Mouse (Mus musculus) stomach, embryonic 14.5 days (tissue): ENCODE measurements around the gene Pinlyp. TPM values are rescaled to one million over a fixed set of nuclear protein-coding genes. Genes with fewer than 3 reads are reported as not detected.
A peak's percentile ranks its signal among the peaks of the same experiment; 100 is the strongest.

Experiments used
- ATAC-seq: fragments of 200-750 bp; cut with Nextera tagmentation; 2 replicates; pipeline ENCODE4 v1.8.0; 2017; ENCODE audit warnings: low read depth, moderate TSS enrichment; ENCODE audit not compliant: insufficient number of reproducible peaks, insufficient read depth, low FRiP score
- H3K27ac ChIP-seq: fragments of 300-500 bp; sonication (generic); 2 replicates; pipeline ENCODE4 v1.5.1; 2014; ENCODE audit warnings: mild to moderate bottlenecking, low read length, moderate library complexity, mixed read lengths
- H3K27me3 ChIP-seq: fragments of 300-500 bp; sonication (generic); 2 replicates; pipeline ENCODE4 v1.6.1; 2014; ENCODE audit warnings: low read length, control low read depth, mixed read lengths; ENCODE audit not compliant: control insufficient read depth, insufficient read depth
- H3K36me3 ChIP-seq: fragments of 300-500 bp; sonication (generic); 2 replicates; pipeline ENCODE4 v1.6.1; 2014; ENCODE audit warnings: mild to moderate bottlenecking, control low read depth, low read length, moderate library complexity, mixed read lengths; ENCODE audit not compliant: control insufficient read depth, insufficient read depth
- H3K4me1 ChIP-seq: fragments of 300-500 bp; sonication (generic); 2 replicates; pipeline ENCODE4 v1.6.1; 2014; ENCODE audit warnings: low read length, control low read depth, mixed read lengths; ENCODE audit not compliant: control insufficient read depth, insufficient read depth
- H3K4me2 ChIP-seq: fragments of 300-500 bp; sonication (generic); replicated peaks from 2 replicates; pipeline ENCODE4 v1.6.1; 2014; ENCODE audit warnings: low read depth, low read length, control low read depth
- H3K4me3 ChIP-seq: fragments of 300-500 bp; sonication (generic); 2 replicates; pipeline ENCODE4 v1.5.1; 2014; ENCODE audit warnings: low read depth, low read length, control low read depth
- H3K9ac ChIP-seq: fragments of 300-500 bp; sonication (generic); replicated peaks from 2 replicates; pipeline ENCODE4 v1.6.1; 2014; ENCODE audit warnings: low read depth, mild to moderate bottlenecking, control low read depth, low read length, moderate library complexity, mixed read lengths
- H3K9me3 ChIP-seq: fragments of 300-500 bp; sonication (generic); 2 replicates; pipeline ENCODE4 v1.6.1; 2016; ENCODE audit warnings: low read depth, low read length, control low read depth; ENCODE audit not compliant: control insufficient read depth
- WGBS: fragments of 180-500 bp; shearing (Covaris S2); extraction: QIAGEN DNeasy Blood & Tissue Kit; methylation state at CpG from one replicate; pipeline ENCODE4 v1.1.7; 2014; 5-methylcytosine and 5-hydroxymethylcytosine counted together
- polyA plus RNA-seq: library from polyadenylated mRNA; unstranded; fragments of >200 nt; fragmentation: Nextera tagmentation; extraction: Ambion mirVana; gene quantifications from 2 replicates; pipeline ENCODE4 v1.2.1, GENCODE M21; 2014

Pinlyp gene
- polyA plus RNA-seq, 1 experiment from 2014 or later: 1.3 TPM

GRCm38 (mm10) chr7:24537081-24537480, 8.8 kb downstream of the Pinlyp start:
- Histone ChIP-seq H3K27me3 (no peaks in the 10 kb centered on the region), H3K27ac (no peak overlapping the region), H3K4me2 (no peak overlapping the region), H3K36me3 (peaks cover 21% of the 10 kb centered on the region), H3K4me3 (no peak overlapping the region), H3K4me1 (peaks cover 5% of the 10 kb centered on the region; the same call in 1 of the 2 replicates), H3K9me3 (no peaks in the 10 kb centered on the region), H3K9ac (no peak overlapping the region)
- no peak for ATAC-seq
- 79% methylated on average over 4 of the region's 4 CpGs for WGBS

GRCm38 (mm10) chr7:24534301-24534700, 11.6 kb downstream of the Pinlyp start:
- WGBS: 50% methylated on average over 19 of the region's 19 CpGs
- Histone ChIP-seq H3K4me1 (peaks cover 12% of the 10 kb centered on the region; the same call in 1 of the 2 replicates), H3K4me3 (no peak overlapping the region), H3K4me2 (no peak overlapping the region), H3K36me3 (peaks cover 21% of the 10 kb centered on the region), H3K27me3 (no peaks in the 10 kb centered on the region), H3K27ac (no peak overlapping the region), H3K9me3 (no peaks in the 10 kb centered on the region), H3K9ac (no peak overlapping the region)
- no peak for ATAC-seq

- Histone ChIP-seq H3K36me3 (peaks cover 21% of the 10 kb centered on the region), H3K9me3 (no peaks in the 10 kb centered on the region), H3K27me3 (no peaks in the 10 kb centered on the region), H3K4me2 (no peak overlapping the region), H3K27ac (no peak overlapping the region), H3K4me1 (peaks cover 12% of the 10 kb centered on the region; the same call in 1 of the 2 replicates), H3K9ac (no peak overlapping the region; the same call in 1 of the 2 replicates), H3K4me3 (no peak overlapping the region)
- WGBS: 42% methylated on average over 42 of the region's 42 CpGs
- no peak for ATAC-seq
Observed at GRCm38 (mm10) chr7:24533806-24534205, 12.1 kb downstream of the Pinlyp start.

DNA sequence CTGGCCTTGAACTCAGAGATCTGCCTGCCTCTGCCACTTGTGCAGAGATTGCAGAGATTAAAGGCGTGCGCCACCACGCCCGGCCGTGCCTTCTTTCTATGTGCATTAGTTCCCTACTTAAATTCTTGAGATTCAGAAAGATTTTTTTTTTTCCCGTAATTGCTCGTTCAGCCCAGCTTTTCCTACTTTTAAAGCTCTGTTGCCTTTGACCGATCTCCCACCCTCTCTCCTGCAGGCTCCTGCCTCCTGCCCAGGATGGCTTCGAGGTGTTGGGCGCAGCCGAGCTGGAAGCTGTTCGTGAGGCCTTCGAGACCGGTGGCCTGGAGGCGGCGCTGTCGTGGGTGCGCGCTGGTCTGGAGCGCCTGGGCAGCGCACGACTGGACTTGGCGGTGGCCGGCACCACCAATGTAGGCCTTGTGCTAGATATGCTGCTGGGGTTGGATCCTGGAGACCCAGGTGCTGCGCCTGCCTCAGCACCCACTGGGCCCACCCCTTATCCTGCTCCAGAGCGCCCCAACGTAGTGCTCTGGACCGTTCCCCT, 12.8 kb downstream of the Pinlyp start:
- Histone ChIP-seq H3K4me1 (peaks cover 12% of the 10 kb centered on the region; the same call in 1 of the 2 replicates), H3K27me3 (no peaks in the 10 kb centered on the region), H3K36me3 (peaks cover 21% of the 10 kb centered on the region), H3K9me3 (no peaks in the 10 kb centered on the region), H3K27ac (no peak overlapping the region), H3K4me2 (no peak overlapping the region), H3K4me3 (no peak overlapping the region), H3K9ac (no peak overlapping the region)
- WGBS: 79% methylated on average over 28 of the region's 28 CpGs
- no peak for ATAC-seq

DNA sequence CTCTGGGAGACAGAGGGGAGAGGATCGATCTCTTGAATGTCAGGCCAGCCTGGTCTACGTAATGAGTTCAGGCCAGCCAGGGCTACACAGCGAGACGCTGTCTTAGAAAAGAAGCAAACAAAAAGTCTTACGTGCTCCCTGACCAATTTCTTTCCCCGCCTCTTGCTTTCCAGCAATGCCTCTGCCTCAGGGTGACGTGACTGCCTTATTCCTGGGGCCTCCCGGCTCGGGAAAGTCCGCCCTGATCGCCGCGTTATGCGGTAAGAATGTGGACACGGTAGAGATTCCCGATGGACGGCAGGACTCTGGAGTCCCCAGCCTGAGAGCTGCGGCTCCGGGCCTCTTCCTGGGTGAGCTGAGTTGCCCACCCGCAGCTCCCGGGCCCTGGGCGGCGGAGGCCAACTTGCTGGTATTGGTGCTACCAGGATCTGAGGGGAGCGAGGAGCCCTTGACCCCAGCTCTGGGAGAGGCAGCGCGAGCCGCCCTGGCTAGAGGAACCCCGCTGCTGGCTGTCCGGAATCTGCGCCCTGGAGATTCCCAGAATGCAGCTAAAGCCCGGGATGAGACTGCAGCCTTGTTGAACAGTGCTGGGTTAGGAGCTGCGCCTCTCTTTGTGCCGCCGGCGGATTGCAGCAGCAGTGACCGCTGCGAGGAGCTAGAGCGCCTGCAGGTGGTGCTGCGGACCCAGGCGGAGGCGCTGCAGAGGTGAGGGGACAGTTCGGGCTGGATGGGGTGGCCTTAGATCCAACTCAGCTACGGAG, 14.5 kb downstream of the Pinlyp start:
- Histone ChIP-seq H3K4me1 (peaks cover 12% of the 10 kb centered on the region; the same call in 1 of the 2 replicates), H3K9me3 (no peaks in the 10 kb centered on the region), H3K9ac (peak overlapping the region; percentile 85), H3K27me3 (no peaks in the 10 kb centered on the region), H3K4me3 (peak overlapping the region; percentile 63), H3K36me3 (peaks cover 20% of the 10 kb centered on the region), H3K4me2 (peak overlapping the region; percentile 96), H3K27ac (peak overlapping the region; percentile 84)
- WGBS: 1% methylated on average over 43 of the region's 43 CpGs
- peak; percentile 64; the same call in 1 of the 2 replicates for ATAC-seq

DNA sequence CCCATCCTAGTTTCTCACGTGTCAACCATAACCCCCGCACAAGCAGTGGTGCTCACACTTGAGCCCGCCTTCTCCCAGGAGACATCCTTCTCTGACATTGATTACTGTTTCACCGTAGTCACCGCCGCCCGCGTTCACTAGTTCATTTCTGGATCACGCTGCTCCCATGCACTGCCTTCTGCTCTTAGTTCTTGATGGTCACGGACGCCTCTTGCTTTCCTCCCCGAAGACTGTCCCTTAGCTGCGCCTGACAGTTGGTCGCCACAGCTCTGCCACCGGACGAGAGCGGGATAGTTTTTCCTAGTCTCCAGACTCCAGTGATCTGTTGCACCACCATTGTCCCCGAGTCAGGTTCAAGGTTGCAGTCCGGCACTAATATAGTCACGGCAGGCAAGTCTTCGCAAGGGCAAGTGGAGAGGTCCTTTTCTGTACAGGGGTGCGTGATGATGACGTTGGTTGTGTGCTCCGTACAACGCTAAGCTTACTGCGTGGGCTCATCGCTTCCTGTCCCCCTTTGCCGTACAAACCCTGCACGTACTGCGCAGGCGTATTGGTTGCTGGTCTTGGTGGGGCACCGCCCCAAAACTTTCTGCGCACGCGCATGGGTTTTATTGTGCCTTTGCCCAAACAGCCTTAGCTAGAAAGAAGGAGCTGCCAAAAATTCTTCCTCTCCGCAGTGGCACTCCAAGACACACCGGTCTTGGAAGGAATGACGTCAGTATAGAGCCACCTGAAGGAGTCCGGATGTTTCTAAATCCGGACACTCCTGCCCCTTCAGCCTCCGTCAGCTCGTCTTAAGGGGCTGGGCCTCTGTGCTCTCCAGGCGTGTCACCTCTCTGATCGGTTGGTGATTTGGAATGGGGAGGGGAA, 15.6 kb downstream of the Pinlyp start, which contains the start of gene Irgq:
Gene Irgq (plus strand): TSS at position 628 of the 870 bp plus-strand sequence.
- Histone ChIP-seq H3K9ac (peak within 1 kb of the TSS; percentile 85), H3K4me3 (peak within 1 kb of the TSS; percentile 63), H3K4me2 (peak within 1 kb of the TSS; percentile 96), H3K27me3 (no peaks in the 10 kb centered on the region), H3K9me3 (no peaks in the 10 kb centered on the region), H3K4me1 (peaks cover 12% of the 10 kb centered on the region; the same call in 1 of the 2 replicates), H3K27ac (peak within 1 kb of the TSS; percentile 84), H3K36me3 (peaks cover 13% of the 10 kb centered on the region; the same call in 1 of the 2 replicates)
- ATAC-seq: peak; percentile 96
- under 1% methylated on average over 44 of the region's 44 CpGs for WGBS

- Histone ChIP-seq H3K27ac (peak overlapping the region; percentile 81; the same call in 1 of the 2 replicates), H3K9me3 (no peaks in the 10 kb centered on the region), H3K4me1 (peaks cover 12% of the 10 kb centered on the region; the same call in 1 of the 2 replicates), H3K4me3 (peak overlapping the region; percentile 63), H3K27me3 (no peaks in the 10 kb centered on the region), H3K4me2 (peak overlapping the region; percentile 96), H3K9ac (peak overlapping the region; percentile 85), H3K36me3 (peaks cover 13% of the 10 kb centered on the region; the same call in 1 of the 2 replicates)
- ATAC-seq: no peak
- 52% methylated on average over 11 of the region's 11 CpGs for WGBS
Observed at GRCm38 (mm10) chr7:24529580-24529979, 16.3 kb downstream of the Pinlyp start.

DNA sequence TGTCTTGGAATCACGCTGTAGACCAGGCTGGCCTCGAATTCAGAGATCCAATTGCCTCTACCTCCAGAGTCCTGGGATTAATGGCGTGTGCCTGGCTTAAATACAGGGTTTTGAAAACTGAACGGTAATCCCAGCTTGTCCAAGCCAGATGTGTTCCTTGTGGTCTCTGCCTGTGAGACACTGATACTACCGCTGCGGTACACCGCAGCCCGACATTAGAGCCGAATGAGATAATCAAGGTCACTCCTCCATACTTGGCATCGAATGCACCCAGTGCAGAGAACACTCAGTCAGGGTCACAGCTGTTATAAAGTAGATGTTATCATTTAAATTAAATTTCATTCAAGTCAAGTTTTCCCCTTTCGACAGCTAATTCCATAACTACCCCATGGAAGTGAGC, 17.1 kb downstream of the Pinlyp start:
- H3K36me3 ChIP-seq: peaks cover 9% of the 10 kb centered on the region; the same call in 1 of the 2 replicates

More for the DNA sequence above, 17.1 kb downstream of the Pinlyp start:
- Histone ChIP-seq H3K9me3 (no peaks in the 10 kb centered on the region), H3K9ac (no peak overlapping the region), H3K27ac (no peak overlapping the region), H3K27me3 (no peaks in the 10 kb centered on the region), H3K4me3 (no peak overlapping the region), H3K4me2 (no peak overlapping the region), H3K4me1 (peaks cover 12% of the 10 kb centered on the region; the same call in 1 of the 2 replicates)
- WGBS: 93% methylated on average over 11 of the region's 11 CpGs
- ATAC-seq: no peak
